Mouse (Mus musculus) myocyte (in vitro differentiated cells): ENCODE data around the gene Gabbr2.

Experiments
- CEBPB ChIP-seq: IDR thresholded peaks from 2 replicates; pipeline ENCODE4 v1.6.1; 2011; ENCODE audit warnings: mild to moderate bottlenecking, moderate library complexity; ENCODE audit not compliant: poor library complexity, insufficient read depth, severe bottlenecking
- E2F4 ChIP-seq: IDR thresholded peaks from one replicate; pipeline ENCODE4 v1.6.1; 2011; ENCODE audit warnings: mild to moderate bottlenecking, control low read depth, moderate library complexity; ENCODE audit not compliant: insufficient read depth
- MAX ChIP-seq: IDR thresholded peaks from one replicate; pipeline ENCODE4 v1.6.1; 2011; ENCODE audit warnings: low read depth, mild to moderate bottlenecking, control low read depth
- POLR2A ChIP-seq: IDR thresholded peaks from one replicate; pipeline ENCODE4 v1.6.1; 2011; ENCODE audit warnings: low read depth, mild to moderate bottlenecking, control low read depth, moderate library complexity; ENCODE audit not compliant: insufficient read length
- TCF12 ChIP-seq: IDR thresholded peaks from one replicate; pipeline ENCODE4 v1.6.1; 2011; ENCODE audit warnings: mild to moderate bottlenecking, control low read depth; ENCODE audit not compliant: poor library complexity, insufficient read depth, severe bottlenecking
- USF1 ChIP-seq: IDR thresholded peaks from one replicate; pipeline ENCODE4 v1.6.1; 2011; ENCODE audit warnings: low read depth, mild to moderate bottlenecking, control low read depth, moderate library complexity

GRCm38 (mm10) chr4:47036486-47037320, 45.0 kb upstream of the Gabbr2 start:
- TF ChIP-seq USF1 = no peak
- no peak for TF ChIP-seq TCF12
- no peak for TF ChIP-seq POLR2A
- no peak for TF ChIP-seq E2F4
- TF ChIP-seq MAX = no peak
- TF ChIP-seq CEBPB = no peak
